Mouse (Mus musculus) adrenal gland, adult 2 months (tissue): ENCODE measurements around the gene Wdr93. TPM values are rescaled to one million over a fixed set of nuclear protein-coding genes. Genes with fewer than 3 reads are reported as not detected.

Experiments used
- DNase-seq: peaks from one replicate; pipeline ENCODE4 v3.0.0; 2021
- long read RNA-seq: library from polyadenylated mRNA; stranded (forward); transcript quantifications from one replicate; pipeline ENCODE4 v2.0.0, GENCODE M21; 2021
- polyA plus RNA-seq: library from polyadenylated mRNA; depleted of rRNA; stranded (reverse); fragments of >200 nt; gene quantifications from 2 replicates; pipeline ENCODE4 v1.2.3, GENCODE M21; 2012; rRNA removed
- total RNA-seq, 2 experiments: library from RNA; stranded (reverse); gene quantifications; 2 replicates each; pipeline ENCODE4 v1.2.3; 2021

Gene Wdr93
- total RNA-seq (1 to 10 TPM; 1.5 to 1.6 TPM), polyA plus RNA-seq (1.5 and 1.8 TPM in 2 replicates)
- long read RNA-seq, partial matches to known transcripts = 1 of 2 reads
- long read RNA-seq, other reads (novel, unspliced or antisense) = 0 of 2 reads

- peak; percentile 92 for DNase-seq
These were observed at the start of gene Wdr93, which contains the start of gene Pex11a for GRCm38 (mm10) chr7:79742659-79743536. Wdr93 (plus strand) TSS chr7:79743163. Pex11a (minus strand) TSS chr7:79743131.

- DNase-seq = no peak
These were observed 46.5 kb upstream of the Wdr93 start for GRCm38 (mm10) chr7:79696495-79696894.

- no peak for DNase-seq
These were observed 40.2 kb upstream of the Wdr93 start for GRCm38 (mm10) chr7:79702755-79703154.

GRCm38 (mm10) chr7:79705210-79705609, 37.8 kb upstream of the Wdr93 start:
- DNase-seq = no peak

- no peak for DNase-seq
These were observed 32.8 kb upstream of the Wdr93 start for GRCm38 (mm10) chr7:79710130-79710607.

GRCm38 (mm10) chr7:79710831-79711230, 32.1 kb upstream of the Wdr93 start:
- DNase-seq = no peak

GRCm38 (mm10) chr7:79715187-79715981, 27.6 kb upstream of the Wdr93 start, which contains the start of gene Kif7:
Kif7 (minus strand) TSS chr7:79715720.
- peak; percentile 92 for DNase-seq

GRCm38 (mm10) chr7:79721386-79721977, 21.5 kb upstream of the Wdr93 start:
- peak; percentile 82 for DNase-seq

GRCm38 (mm10) chr7:79727091-79727490, 15.9 kb upstream of the Wdr93 start:
- DNase-seq = peak; percentile 66

GRCm38 (mm10) chr7:79728219-79728618, 14.7 kb upstream of the Wdr93 start:
- DNase-seq = peak; percentile 80

GRCm38 (mm10) chr7:79729169-79729568, 13.8 kb upstream of the Wdr93 start:
- peak; percentile 78 for DNase-seq

GRCm38 (mm10) chr7:79729743-79730370, 13.1 kb upstream of the Wdr93 start:
- peak; percentile 57 for DNase-seq

GRCm38 (mm10) chr7:79731438-79731837, 11.5 kb upstream of the Wdr93 start:
- DNase-seq = peak; percentile 81

GRCm38 (mm10) chr7:79732622-79733021, 10.3 kb upstream of the Wdr93 start, which contains the start of gene Plin1:
Plin1 (minus strand) TSS chr7:79732903.
- DNase-seq = peak; percentile 69

- DNase-seq = peak; percentile 91
These were observed 8.4 kb upstream of the Wdr93 start for GRCm38 (mm10) chr7:79734563-79734962.

GRCm38 (mm10) chr7:79736511-79736910, 6.5 kb upstream of the Wdr93 start:
- no peak for DNase-seq

GRCm38 (mm10) chr7:79738913-79739312, 4.0 kb upstream of the Wdr93 start:
- DNase-seq = no peak

- DNase-seq = no peak
These were observed 2.7 kb upstream of the Wdr93 start for GRCm38 (mm10) chr7:79740279-79740678.

- no peak for DNase-seq
These were observed 695 bp upstream of the Wdr93 start for GRCm38 (mm10) chr7:79742277-79742658.

- no peak for DNase-seq
These were observed 1.1 kb downstream of the Wdr93 start for GRCm38 (mm10) chr7:79744051-79744450.

GRCm38 (mm10) chr7:79744585-79744984, 1.6 kb downstream of the Wdr93 start:
- DNase-seq = no peak
